Mouse (Mus musculus): ENCODE results near the gene Jph2. TPM values are rescaled to one million over a fixed set of nuclear protein-coding genes. Genes with fewer than 3 reads are reported as not detected.

The Jph2 gene
- polyA plus RNA-seq, 1 experiment: 20.6 TPM

- 44% methylated on average over 33 of the region's 33 CpGs for WGBS
- no peak for TF ChIP-seq POLR2A (IDR thresholded peaks at IDR 0.05; ENCODE audit: low read depth, low read length)
- no peak for TF ChIP-seq CTCF (IDR thresholded peaks at IDR 0.05; ENCODE audit: extremely low read depth, insufficient read length, insufficient replicate concordance, low read depth, low read length)
- Histone ChIP-seq H3K27me3 (ENCODE audit: control insufficient read depth, insufficient read depth, low read length) (no peaks in the 10 kb centered on the region), H3K4me1 (ENCODE audit: control insufficient read depth, insufficient read depth, insufficient read length, low read length) (no peaks in the 10 kb centered on the region), H3K36me3 (ENCODE audit: control insufficient read depth, insufficient read depth, low read length) (no peaks in the 10 kb centered on the region), H3K4me3 (ENCODE audit: low read depth, low read length) (no peak overlapping the region), H3K27ac (ENCODE audit: insufficient read depth, low read depth, low read length) (no peak overlapping the region)
Measured at GRCm38 (mm10) chr2:163376082-163376481, 21.7 kb downstream of the Jph2 start.

- Histone ChIP-seq H3K27ac (ENCODE audit: insufficient read depth, low read depth, low read length) (no peak overlapping the region), H3K4me1 (ENCODE audit: control insufficient read depth, insufficient read depth, insufficient read length, low read length) (no peaks in the 10 kb centered on the region), H3K4me3 (ENCODE audit: low read depth, low read length) (no peak overlapping the region), H3K36me3 (ENCODE audit: control insufficient read depth, insufficient read depth, low read length) (no peaks in the 10 kb centered on the region), H3K27me3 (ENCODE audit: control insufficient read depth, insufficient read depth, low read length) (no peaks in the 10 kb centered on the region)
- 38% methylated on average over 35 of the region's 35 CpGs for WGBS
- TF ChIP-seq CTCF (IDR thresholded peaks at IDR 0.05; ENCODE audit: extremely low read depth, insufficient read length, insufficient replicate concordance, low read depth, low read length) (no peak), POLR2A (IDR thresholded peaks at IDR 0.05; ENCODE audit: low read depth, low read length) (no peak)
Measured at GRCm38 (mm10) chr2:163375468-163375867, 22.3 kb downstream of the Jph2 start.

- Histone ChIP-seq H3K27ac (ENCODE audit: insufficient read depth, low read depth, low read length) (no peak overlapping the region), H3K4me3 (ENCODE audit: low read depth, low read length) (no peak overlapping the region), H3K4me1 (ENCODE audit: control insufficient read depth, insufficient read depth, insufficient read length, low read length) (no peaks in the 10 kb centered on the region), H3K36me3 (ENCODE audit: control insufficient read depth, insufficient read depth, low read length) (no peaks in the 10 kb centered on the region), H3K27me3 (ENCODE audit: control insufficient read depth, insufficient read depth, low read length) (no peaks in the 10 kb centered on the region)
- 86% methylated on average over 1 of the region's 1 CpGs for WGBS
- TF ChIP-seq POLR2A (IDR thresholded peaks at IDR 0.05; ENCODE audit: low read depth, low read length) (no peak), CTCF (IDR thresholded peaks at IDR 0.05; ENCODE audit: extremely low read depth, insufficient read length, insufficient replicate concordance, low read depth, low read length) (no peak)
Measured at GRCm38 (mm10) chr2:163372627-163373026, 25.2 kb downstream of the Jph2 start.

- Histone ChIP-seq H3K27me3 (ENCODE audit: control insufficient read depth, insufficient read depth, low read length) (no peaks in the 10 kb centered on the region), H3K4me1 (ENCODE audit: control insufficient read depth, insufficient read depth, insufficient read length, low read length) (no peaks in the 10 kb centered on the region), H3K27ac (ENCODE audit: insufficient read depth, low read depth, low read length) (peak overlapping the region; percentile 49), H3K4me3 (ENCODE audit: low read depth, low read length) (no peak overlapping the region), H3K36me3 (ENCODE audit: control insufficient read depth, insufficient read depth, low read length) (no peaks in the 10 kb centered on the region)
- TF ChIP-seq POLR2A (IDR thresholded peaks at IDR 0.05; ENCODE audit: low read depth, low read length) (no peak), CTCF (IDR thresholded peaks at IDR 0.05; ENCODE audit: extremely low read depth, insufficient read length, insufficient replicate concordance, low read depth, low read length) (no peak)
- WGBS: 52% methylated on average over 4 of the region's 4 CpGs
Measured at GRCm38 (mm10) chr2:163370175-163370574, 27.6 kb downstream of the Jph2 start.

- Histone ChIP-seq H3K36me3 (ENCODE audit: control insufficient read depth, insufficient read depth, low read length) (no peaks in the 10 kb centered on the region), H3K27me3 (ENCODE audit: control insufficient read depth, insufficient read depth, low read length) (no peaks in the 10 kb centered on the region), H3K27ac (ENCODE audit: insufficient read depth, low read depth, low read length) (no peak overlapping the region), H3K4me3 (ENCODE audit: low read depth, low read length) (no peak overlapping the region), H3K4me1 (ENCODE audit: control insufficient read depth, insufficient read depth, insufficient read length, low read length) (no peaks in the 10 kb centered on the region)
- WGBS: 66% methylated on average over 18 of the region's 18 CpGs
- TF ChIP-seq POLR2A (IDR thresholded peaks at IDR 0.05; ENCODE audit: low read depth, low read length) (no peak), CTCF (IDR thresholded peaks at IDR 0.05; ENCODE audit: extremely low read depth, insufficient read length, insufficient replicate concordance, low read depth, low read length) (no peak)
Measured at GRCm38 (mm10) chr2:163364785-163365541, 32.8 kb downstream of the Jph2 start.

- Histone ChIP-seq H3K27ac (ENCODE audit: insufficient read depth, low read depth, low read length) (no peak overlapping the region), H3K27me3 (ENCODE audit: control insufficient read depth, insufficient read depth, low read length) (no peaks in the 10 kb centered on the region), H3K4me1 (ENCODE audit: control insufficient read depth, insufficient read depth, insufficient read length, low read length) (no peaks in the 10 kb centered on the region), H3K4me3 (ENCODE audit: low read depth, low read length) (no peak overlapping the region), H3K36me3 (ENCODE audit: control insufficient read depth, insufficient read depth, low read length) (no peaks in the 10 kb centered on the region)
- TF ChIP-seq POLR2A (IDR thresholded peaks at IDR 0.05; ENCODE audit: low read depth, low read length) (no peak), CTCF (IDR thresholded peaks at IDR 0.05; ENCODE audit: extremely low read depth, insufficient read length, insufficient replicate concordance, low read depth, low read length) (no peak)
- 57% methylated on average over 12 of the region's 12 CpGs for WGBS
Measured at GRCm38 (mm10) chr2:163362940-163363921, 34.6 kb downstream of the Jph2 start.
